Mouse (Mus musculus) regulatory T cell (primary cell): Measurements from ENCODE around the gene Cisd2.

Source experiments
- in situ Hi-C: fragments of 300-600 bp; cut with MboI, MseI; formaldehyde crosslinking; loops from one replicate; pipeline ENCODE4 v1.15.1; 2025; ENCODE audit warnings: high pct_unique_total_duplicates

Cisd2 gene

DNA sequence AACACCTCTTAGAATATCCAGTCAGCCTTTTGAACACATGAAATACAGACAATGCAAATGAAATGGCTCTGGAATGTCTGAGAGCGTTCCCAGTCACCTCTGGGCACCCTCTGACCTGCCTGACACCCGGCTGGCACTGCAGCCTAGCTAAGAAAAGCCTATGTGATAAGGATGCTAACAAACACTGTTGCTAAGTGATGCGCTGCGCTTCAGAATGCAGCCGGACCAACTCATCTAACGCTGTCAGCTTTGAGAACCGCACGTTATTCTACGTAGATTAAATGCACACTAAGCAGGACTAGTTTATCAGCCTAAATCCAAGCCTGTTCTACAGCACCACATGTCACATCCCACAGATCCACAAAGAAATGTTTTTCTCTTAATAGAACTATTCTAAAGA, 11.9 kb downstream of the Cisd2 start:
- in situ Hi-C loops = no loop called here

GRCm38 (mm10) chr3:135411056-135411455, 12.7 kb downstream of the Cisd2 start:
- in situ Hi-C loops = no loop called here

DNA sequence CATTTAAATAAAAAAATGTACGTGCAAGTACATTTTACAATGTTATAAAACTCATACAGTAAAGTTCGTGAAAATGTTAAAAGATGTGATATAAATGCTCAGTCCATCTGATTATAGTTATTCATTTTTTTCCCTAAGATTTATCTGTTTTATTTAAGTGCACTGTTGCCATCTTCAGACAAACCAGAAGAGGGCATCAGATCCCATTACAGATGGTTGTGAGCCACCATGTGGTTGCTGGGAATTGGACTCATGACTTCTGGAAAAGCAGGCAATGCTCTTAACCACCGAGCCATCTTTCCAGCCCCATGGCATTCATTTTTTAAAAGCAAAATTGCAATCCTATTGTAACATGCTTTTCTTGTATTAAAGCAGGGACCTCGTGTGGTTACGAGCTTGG, 14.5 kb downstream of the Cisd2 start:
- in situ Hi-C loops = loop anchor here (10.0 kb wide), 1 partner anchor 326 kb away; no protein-coding TSS in a partner anchor

GRCm38 (mm10) chr3:135407351-135407750, 16.4 kb downstream of the Cisd2 start:
- in situ Hi-C loops = loop anchor here (10.0 kb wide), 1 partner anchor 327 kb away; no protein-coding TSS in a partner anchor

DNA sequence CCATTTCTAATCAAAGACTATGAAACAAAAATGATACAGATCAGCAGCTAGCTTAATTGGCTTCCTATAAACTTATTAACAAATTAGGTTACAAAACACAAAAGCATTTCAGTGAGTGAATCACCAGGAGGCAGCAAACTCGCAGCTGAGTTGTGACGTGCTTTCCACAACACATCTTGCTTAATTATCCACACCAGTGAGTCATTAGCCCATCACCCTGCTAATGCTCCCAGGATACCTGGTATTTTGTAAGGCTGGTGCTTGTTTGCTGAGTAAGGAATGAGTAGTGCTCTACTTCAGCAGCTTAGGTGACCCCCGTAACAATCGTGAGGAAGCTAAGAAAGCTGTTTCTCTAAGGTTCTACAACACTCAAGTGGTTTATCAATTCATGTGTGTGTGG, 19.1 kb downstream of the Cisd2 start:
- in situ Hi-C loops = loop anchor here (10.0 kb wide), 1 partner anchor 330 kb away; no protein-coding TSS in a partner anchor

- in situ Hi-C loops = loop anchor here (10.0 kb wide), 1 partner anchor 331 kb away; no protein-coding TSS in a partner anchor
These were observed 19.9 kb downstream of the Cisd2 start for GRCm38 (mm10) chr3:135403856-135404255.

- in situ Hi-C loops = loop anchor here (10.0 kb wide), 1 partner anchor 332 kb away; no protein-coding TSS in a partner anchor
These were observed 20.5 kb downstream of the Cisd2 start for GRCm38 (mm10) chr3:135403211-135403610.

GRCm38 (mm10) chr3:135402201-135402658, 21.5 kb downstream of the Cisd2 start:
- in situ Hi-C loops = loop anchor here (10.0 kb wide), 1 partner anchor 333 kb away; no protein-coding TSS in a partner anchor

DNA sequence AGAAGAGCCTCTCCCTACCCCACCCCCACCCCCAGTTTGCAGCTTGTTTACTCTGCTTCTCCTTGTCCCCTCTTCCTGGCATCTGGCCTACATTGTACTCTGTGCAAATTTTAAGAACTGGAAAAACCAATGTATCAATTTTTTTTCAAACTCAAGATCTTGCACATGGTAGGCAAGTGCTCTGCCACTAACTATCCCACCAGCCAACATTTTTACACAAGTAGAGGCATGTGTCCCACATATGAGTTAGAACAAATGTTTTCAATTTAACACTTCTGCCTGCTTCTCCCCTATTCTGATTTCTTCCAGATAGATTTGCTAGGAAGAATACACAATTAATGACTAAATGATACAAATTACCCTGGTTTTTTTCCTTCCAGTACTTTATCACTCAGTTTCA, 26.6 kb downstream of the Cisd2 start:
- in situ Hi-C loops = loop anchor here (5.0 kb wide), 1 partner anchor 105 kb away; no protein-coding TSS in a partner anchor

GRCm38 (mm10) chr3:135396081-135396480, 27.6 kb downstream of the Cisd2 start:
- in situ Hi-C loops = loop anchor here (5.0 kb wide), 1 partner anchor 104 kb away; no protein-coding TSS in a partner anchor

GRCm38 (mm10) chr3:135395085-135395484, 28.6 kb downstream of the Cisd2 start:
- in situ Hi-C loops = loop anchor here (5.0 kb wide), 1 partner anchor 103 kb away; no protein-coding TSS in a partner anchor

DNA sequence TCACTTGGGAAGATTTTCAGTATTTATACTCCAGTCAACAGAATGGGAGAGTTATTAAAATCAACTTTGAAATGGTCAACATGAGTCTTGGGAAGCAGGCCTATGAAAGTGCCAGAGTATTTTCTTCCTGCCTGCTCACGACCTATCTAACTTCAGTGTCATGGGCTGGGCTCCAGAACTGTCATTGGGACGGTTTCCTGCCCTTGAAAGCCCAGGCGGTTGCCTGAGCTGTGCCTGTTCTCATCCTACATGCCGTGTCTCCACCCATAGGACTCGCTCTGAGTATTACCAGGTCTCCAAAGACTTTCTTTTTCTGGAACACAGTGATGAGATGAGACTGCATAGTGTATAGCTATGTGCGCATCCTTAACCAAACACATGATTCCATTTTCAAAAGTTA, 30.5 kb downstream of the Cisd2 start:
- in situ Hi-C loops = no loop called here

DNA sequence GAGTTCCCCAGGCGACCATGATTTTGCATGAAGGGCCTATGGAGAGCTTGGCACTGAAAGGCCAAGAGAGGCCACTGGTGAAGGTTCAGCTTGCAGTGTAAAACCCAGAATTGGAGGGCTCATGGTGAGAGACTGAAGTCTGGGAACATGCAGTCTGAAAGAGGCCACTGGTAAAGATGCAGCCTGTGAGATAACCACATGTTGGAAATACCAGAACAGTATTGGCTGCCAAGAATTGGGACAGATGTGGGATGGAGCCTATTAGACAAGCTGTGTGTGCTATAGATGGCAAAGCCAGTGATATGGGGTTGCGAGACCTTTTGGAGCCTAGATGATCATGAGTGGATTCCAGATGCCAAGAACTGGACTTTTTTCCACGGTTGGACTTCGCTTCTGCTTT, 43.9 kb downstream of the Cisd2 start:
- in situ Hi-C loops = no loop called here

- in situ Hi-C loops = no loop called here
These were observed 46.3 kb downstream of the Cisd2 start for GRCm38 (mm10) chr3:135377445-135377844.

DNA sequence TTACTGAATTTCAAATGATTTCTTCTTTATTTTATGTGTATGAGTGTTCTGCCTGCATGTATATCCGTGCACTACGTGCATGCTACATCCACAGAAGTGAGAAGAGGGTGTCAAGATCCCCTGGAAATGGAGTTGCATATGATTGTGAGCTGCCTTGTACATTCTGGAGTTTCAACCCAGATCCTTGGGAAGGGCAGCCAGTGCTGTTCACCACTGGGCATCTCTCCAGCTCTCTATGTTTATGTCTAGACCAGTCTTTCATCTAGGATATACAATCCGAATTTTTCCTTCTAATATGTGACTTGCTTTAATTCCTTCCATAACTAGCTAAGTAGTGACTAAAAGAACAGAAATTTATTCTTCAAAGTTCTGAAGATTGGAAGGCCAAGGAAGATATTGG, 47.9 kb downstream of the Cisd2 start:
- in situ Hi-C loops = no loop called here

DNA sequence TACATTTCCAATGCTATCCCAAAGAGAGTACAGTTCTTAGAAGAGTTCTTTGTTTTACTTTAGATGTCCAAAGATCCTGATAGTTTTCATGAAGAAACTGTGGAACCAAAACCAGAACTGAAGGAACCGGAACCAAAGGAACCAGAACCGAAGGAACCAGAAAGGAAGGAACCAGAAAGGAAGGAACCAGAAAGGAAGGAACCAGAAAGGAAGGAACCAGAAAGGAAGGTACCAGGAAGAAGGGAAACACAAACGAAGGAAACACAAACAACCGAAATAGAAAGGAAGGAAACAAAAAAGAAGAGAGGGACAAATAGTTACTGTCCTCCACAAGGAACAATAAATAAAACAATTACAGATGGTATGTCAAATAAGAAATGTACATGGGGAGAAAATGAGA, 66.3 kb downstream of the Cisd2 start:
- in situ Hi-C loops = no loop called here
